Mouse (Mus musculus) intestine, embryonic 14.5 days (tissue): ENCODE measurements around the gene Csf2rb. TPM values are rescaled to one million over a fixed set of nuclear protein-coding genes. Genes with fewer than 3 reads are reported as not detected.
"Not testable (repeated sequence)": the region's sequence is repeated elsewhere in the genome, so short reads cannot be mapped to it uniquely, and the experiment has no call there.

Experiments
- ATAC-seq: fragments of 200-750 bp; cut with Nextera tagmentation; replicated peaks from 2 replicates; pipeline ENCODE4 v1.8.0; 2017; ENCODE audit warnings: low read depth, moderate number of reproducible peaks, moderate TSS enrichment, moderate library complexity; ENCODE audit not compliant: low FRiP score, low TSS enrichment
- DNase-seq: peaks from one replicate; pipeline ENCODE4 v3.0.0-alpha.2; 2018; ENCODE audit warnings: low spot score
- H3K27ac ChIP-seq: fragments of 300-500 bp; sonication (generic); 2 replicates; pipeline ENCODE4 v1.5.1; 2014; ENCODE audit warnings: low read depth, mild to moderate bottlenecking, control low read depth
- H3K27me3 ChIP-seq: fragments of 300-500 bp; sonication (generic); replicated peaks from 2 replicates; pipeline ENCODE4 v1.6.1; 2014; ENCODE audit warnings: low read length, control low read depth; ENCODE audit not compliant: control insufficient read depth, insufficient read depth
- H3K36me3 ChIP-seq: fragments of 300-500 bp; sonication (generic); 2 replicates; pipeline ENCODE4 v1.6.1; 2014; ENCODE audit warnings: low read length, control low read depth; ENCODE audit not compliant: control insufficient read depth, insufficient read depth
- H3K4me1 ChIP-seq: fragments of 300-500 bp; sonication (generic); replicated peaks from 2 replicates; pipeline ENCODE4 v1.6.1; 2014; ENCODE audit warnings: low read length, control low read depth, mixed read lengths; ENCODE audit not compliant: control insufficient read depth, insufficient read depth
- H3K4me2 ChIP-seq: fragments of 300-500 bp; sonication (generic); 2 replicates; pipeline ENCODE4 v1.6.1; 2014; ENCODE audit warnings: low read length
- H3K4me3 ChIP-seq: fragments of 300-500 bp; sonication (generic); 2 replicates; pipeline ENCODE4 v1.5.1; 2014; ENCODE audit warnings: low read depth, low read length, control low read depth, mixed read lengths
- H3K9ac ChIP-seq: fragments of 300-500 bp; sonication (generic); 2 replicates; pipeline ENCODE4 v1.6.1; 2014; ENCODE audit warnings: mild to moderate bottlenecking, low read length
- H3K9me3 ChIP-seq: fragments of 300-500 bp; sonication (generic); 2 replicates; pipeline ENCODE4 v1.6.1; 2016; ENCODE audit warnings: low read length, control low read depth; ENCODE audit not compliant: control insufficient read depth
- WGBS: fragments of 180-500 bp; shearing (Covaris S2); extraction: QIAGEN DNeasy Blood & Tissue Kit; methylation state at CpG from one replicate; pipeline ENCODE4 v1.1.7; 2014; 5-methylcytosine and 5-hydroxymethylcytosine counted together
- polyA plus RNA-seq: library from polyadenylated mRNA; unstranded; fragments of >200 nt; fragmentation: Nextera tagmentation; extraction: Ambion mirVana; gene quantifications from 2 replicates; pipeline ENCODE4 v1.2.1, GENCODE M21; 2014

The Csf2rb gene
- polyA plus RNA-seq, result 1.4 and 1.8 TPM in 2 replicates

GRCm38 (mm10) chr15:78325671-78326339 is at the start of gene Csf2rb:
Csf2rb (plus strand) TSS chr15:78325752.
- Histone ChIP-seq H3K4me1 (no peaks in the 10 kb centered on the region), H3K4me2 (no peak within 1 kb of the TSS), H3K9me3 (no peaks in the 10 kb centered on the region), H3K36me3 (no peaks in the 10 kb centered on the region), H3K27me3 (no peaks in the 10 kb centered on the region), H3K9ac (no peak within 1 kb of the TSS), H3K27ac (no peak within 1 kb of the TSS), H3K4me3 (no peak within 1 kb of the TSS)
- 73% methylated on average over 11 of the region's 11 CpGs for WGBS
- DNase-seq (no peak), ATAC-seq (no peak)

GRCm38 (mm10) chr15:78278308-78278707 is 47.2 kb upstream of the Csf2rb start:
- H3K27me3 ChIP-seq, result no peaks in the 10 kb centered on the region
- no peak overlapping the region for H3K27ac ChIP-seq
- ATAC-seq, result no peak
- H3K36me3 ChIP-seq, result no peaks in the 10 kb centered on the region
- H3K9me3 ChIP-seq, result no peaks in the 10 kb centered on the region
- H3K9ac ChIP-seq, result no peak overlapping the region
- 70% methylated on average over 2 of the region's 2 CpGs for WGBS
- no peak for DNase-seq
- no peak overlapping the region for H3K4me2 ChIP-seq
- no peak overlapping the region for H3K4me3 ChIP-seq
- H3K4me1 ChIP-seq, result no peaks in the 10 kb centered on the region

GRCm38 (mm10) chr15:78287941-78288340 is 37.6 kb upstream of the Csf2rb start:
- Histone ChIP-seq H3K9ac (no peak overlapping the region), H3K4me3 (no peak overlapping the region), H3K36me3 (no peaks in the 10 kb centered on the region), H3K4me1 (no peaks in the 10 kb centered on the region), H3K9me3 (no peaks in the 10 kb centered on the region), H3K27me3 (no peaks in the 10 kb centered on the region), H3K27ac (no peak overlapping the region), H3K4me2 (no peak overlapping the region)
- DNase-seq, result no peak
- no peak for ATAC-seq
- WGBS, result 85% methylated on average over 5 of the region's 5 CpGs

- H3K4me1 ChIP-seq, DNase-seq, H3K9me3 ChIP-seq, H3K36me3 ChIP-seq, H3K4me3 ChIP-seq, ATAC-seq, H3K9ac ChIP-seq, H3K27ac ChIP-seq, H3K27me3 ChIP-seq, H3K4me2 ChIP-seq: not testable (repeated sequence)
- whole genome bisulfite sequencing, result 75% methylated on average over 5 of the region's 5 CpGs
Observed at GRCm38 (mm10) chr15:78289775-78290174, 35.8 kb upstream of the Csf2rb start.

GRCm38 (mm10) chr15:78293228-78293627 is 32.3 kb upstream of the Csf2rb start:
- not testable (repeated sequence) for H3K4me1 ChIP-seq, H3K4me3 ChIP-seq, H3K9me3 ChIP-seq, H3K4me2 ChIP-seq, DNase-seq, H3K36me3 ChIP-seq, H3K27me3 ChIP-seq, H3K27ac ChIP-seq, ATAC-seq, H3K9ac ChIP-seq
- 6% methylated on average over 2 of the region's 2 CpGs for WGBS

GRCm38 (mm10) chr15:78293716-78294115 is 31.8 kb upstream of the Csf2rb start:
- 88% methylated on average over 4 of the region's 4 CpGs for WGBS
- Histone ChIP-seq H3K4me2 (no peak overlapping the region), H3K27me3 (no peaks in the 10 kb centered on the region), H3K4me1 (no peaks in the 10 kb centered on the region), H3K9me3 (no peaks in the 10 kb centered on the region), H3K36me3 (no peaks in the 10 kb centered on the region), H3K9ac (no peak overlapping the region), H3K4me3 (no peak overlapping the region), H3K27ac (no peak overlapping the region)
- ATAC-seq, result no peak
- DNase-seq, result no peak

- Histone ChIP-seq H3K4me1 (no peaks in the 10 kb centered on the region), H3K9me3 (no peaks in the 10 kb centered on the region), H3K27ac (no peak overlapping the region), H3K9ac (no peak overlapping the region), H3K36me3 (no peaks in the 10 kb centered on the region), H3K27me3 (no peaks in the 10 kb centered on the region), H3K4me3 (no peak overlapping the region), H3K4me2 (no peak overlapping the region)
- DNase-seq (no peak), ATAC-seq (no peak)
- WGBS, result 79% methylated on average over 1 of the region's 1 CpGs
Observed at GRCm38 (mm10) chr15:78298558-78298957, 27.0 kb upstream of the Csf2rb start.

- ATAC-seq, result no peak
- Histone ChIP-seq H3K27me3 (no peaks in the 10 kb centered on the region), H3K9me3 (no peaks in the 10 kb centered on the region), H3K27ac (no peak overlapping the region), H3K4me2 (no peak overlapping the region), H3K36me3 (no peaks in the 10 kb centered on the region), H3K9ac (no peak overlapping the region), H3K4me3 (no peak overlapping the region), H3K4me1 (no peaks in the 10 kb centered on the region)
- WGBS, result 74% methylated on average over 3 of the region's 3 CpGs
- DNase-seq, result no peak
Observed at GRCm38 (mm10) chr15:78299641-78300040, 25.9 kb upstream of the Csf2rb start.

- no peaks in the 10 kb centered on the region for H3K9me3 ChIP-seq
- H3K4me2 ChIP-seq, result no peak overlapping the region
- peaks cover 4% of the 10 kb centered on the region; the same call in 1 of the 2 replicates for H3K27me3 ChIP-seq
- no peaks in the 10 kb centered on the region for H3K36me3 ChIP-seq
- DNase-seq (no peak), ATAC-seq (no peak)
- no peak overlapping the region for H3K9ac ChIP-seq
- no peak overlapping the region for H3K4me3 ChIP-seq
- H3K27ac ChIP-seq, result no peak overlapping the region
- H3K4me1 ChIP-seq, result no peaks in the 10 kb centered on the region
Observed at GRCm38 (mm10) chr15:78300773-78301172, 24.8 kb upstream of the Csf2rb start.
